Mouse (Mus musculus): Measurements from ENCODE around the gene Pemt. TPM values are rescaled to one million over a fixed set of nuclear protein-coding genes. Genes with fewer than 3 reads are reported as not detected.

The Pemt gene
- polyA plus RNA-seq, 1 experiment from 2014 or later: 7.7 TPM

- no peaks in the 10 kb centered on the region for H3K36me3 ChIP-seq (replicated peaks; ENCODE audit: control insufficient read depth, insufficient read depth)
- ATAC-seq (ENCODE audit: low FRiP score) (no peak), DNase-seq (ENCODE audit: low spot score) (no peak)
- H3K4me2 ChIP-seq (replicated peaks): no peak overlapping the region
- H3K4me1 ChIP-seq (replicated peaks; ENCODE audit: control insufficient read depth, insufficient read depth, low read length): no peaks in the 10 kb centered on the region
- H3K27me3 ChIP-seq (ENCODE audit: control insufficient read depth, insufficient read depth, low read length): no peaks in the 10 kb centered on the region
- H3K4me3 ChIP-seq (replicated peaks; ENCODE audit: low read length): no peak overlapping the region
- H3K9ac ChIP-seq: no peak overlapping the region
- H3K9me3 ChIP-seq (ENCODE audit: control insufficient read depth, low read length): no peaks in the 10 kb centered on the region
- H3K27ac ChIP-seq: no peak overlapping the region
- WGBS: 84% methylated on average over 5 of the region's 5 CpGs
Measured at GRCm38 (mm10) chr11:60026166-60026565, 20.1 kb downstream of the Pemt start.

DNA sequence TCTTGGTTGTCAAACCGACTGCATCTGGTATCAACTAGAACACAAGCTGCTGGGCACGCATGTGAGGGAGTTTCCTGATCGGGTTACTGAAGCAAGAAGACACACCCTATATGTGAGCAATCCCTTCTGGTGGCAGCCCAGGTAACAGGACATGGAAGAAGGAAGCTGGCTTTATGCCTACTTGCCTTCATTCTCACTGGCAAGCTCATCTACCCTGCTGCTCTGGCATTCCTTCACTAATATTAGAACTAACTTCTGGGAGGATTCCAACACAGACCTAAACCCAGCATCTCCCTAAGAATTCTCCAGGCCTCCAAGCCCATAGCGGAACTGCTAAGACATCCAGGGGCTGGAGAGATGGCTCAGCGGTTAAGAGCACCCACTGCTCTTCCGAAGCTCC, 25.1 kb downstream of the Pemt start:
- Histone ChIP-seq H3K4me2 (replicated peaks) (no peak overlapping the region), H3K27me3 (ENCODE audit: control insufficient read depth, insufficient read depth, low read length) (no peaks in the 10 kb centered on the region), H3K36me3 (replicated peaks; ENCODE audit: control insufficient read depth, insufficient read depth) (no peaks in the 10 kb centered on the region), H3K9ac (no peak overlapping the region), H3K4me3 (replicated peaks; ENCODE audit: low read length) (no peak overlapping the region), H3K9me3 (ENCODE audit: control insufficient read depth, low read length) (no peaks in the 10 kb centered on the region), H3K27ac (no peak overlapping the region), H3K4me1 (replicated peaks; ENCODE audit: control insufficient read depth, insufficient read depth, low read length) (no peaks in the 10 kb centered on the region)
- 90% methylated on average over 6 of the region's 6 CpGs for WGBS
- DNase-seq (ENCODE audit: low spot score) (no peak), ATAC-seq (ENCODE audit: low FRiP score) (no peak)

GRCm38 (mm10) chr11:60016726-60017125, 29.6 kb downstream of the Pemt start:
- H3K9ac ChIP-seq: no peak overlapping the region
- 76% methylated on average over 4 of the region's 4 CpGs for WGBS
- H3K27me3 ChIP-seq (ENCODE audit: control insufficient read depth, insufficient read depth, low read length): no peaks in the 10 kb centered on the region
- H3K4me1 ChIP-seq (replicated peaks; ENCODE audit: control insufficient read depth, insufficient read depth, low read length): no peaks in the 10 kb centered on the region
- ATAC-seq (ENCODE audit: low FRiP score) (no peak), DNase-seq (ENCODE audit: low spot score) (no peak)
- no peak overlapping the region for H3K4me2 ChIP-seq (replicated peaks)
- H3K36me3 ChIP-seq (replicated peaks; ENCODE audit: control insufficient read depth, insufficient read depth): no peaks in the 10 kb centered on the region
- no peak overlapping the region for H3K27ac ChIP-seq
- H3K4me3 ChIP-seq (replicated peaks; ENCODE audit: low read length): no peak overlapping the region
- H3K9me3 ChIP-seq (ENCODE audit: control insufficient read depth, low read length): no peaks in the 10 kb centered on the region

- Histone ChIP-seq H3K9ac (no peak overlapping the region), H3K4me2 (replicated peaks) (no peak overlapping the region), H3K4me3 (replicated peaks; ENCODE audit: low read length) (no peak overlapping the region), H3K27me3 (ENCODE audit: control insufficient read depth, insufficient read depth, low read length) (no peaks in the 10 kb centered on the region), H3K9me3 (ENCODE audit: control insufficient read depth, low read length) (no peaks in the 10 kb centered on the region), H3K27ac (no peak overlapping the region), H3K36me3 (replicated peaks; ENCODE audit: control insufficient read depth, insufficient read depth) (no peaks in the 10 kb centered on the region), H3K4me1 (replicated peaks; ENCODE audit: control insufficient read depth, insufficient read depth, low read length) (peaks cover 6% of the 10 kb centered on the region)
- ATAC-seq (ENCODE audit: low FRiP score) (no peak), DNase-seq (ENCODE audit: low spot score) (no peak)
- WGBS: 79% methylated on average over 3 of the region's 3 CpGs
Measured at GRCm38 (mm10) chr11:60011516-60011915, 34.8 kb downstream of the Pemt start.

DNA sequence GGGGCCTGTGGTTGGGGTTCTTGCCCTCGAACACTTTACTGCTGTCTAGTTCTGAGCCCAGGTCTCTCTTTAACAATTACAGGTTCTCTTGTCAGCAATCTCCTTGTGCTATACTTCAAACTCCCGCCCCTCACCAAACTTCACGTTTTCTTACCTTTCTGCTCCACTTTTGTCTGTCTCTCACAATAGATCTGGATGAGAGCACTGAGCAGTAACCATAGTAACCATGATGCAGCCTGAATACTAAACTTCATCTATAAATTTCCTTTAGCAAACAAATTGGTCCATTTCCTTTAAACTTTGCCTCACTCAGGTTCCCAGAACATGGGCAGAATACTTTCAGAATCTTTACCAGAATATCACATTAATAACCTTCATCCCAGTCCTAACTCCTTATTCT, 36.8 kb downstream of the Pemt start:
- H3K4me1 ChIP-seq (replicated peaks; ENCODE audit: control insufficient read depth, insufficient read depth, low read length): peaks cover 6% of the 10 kb centered on the region
- ATAC-seq (ENCODE audit: low FRiP score) (no peak), DNase-seq (ENCODE audit: low spot score) (peak; percentile 40)
- WGBS: 43% methylated on average over 3 of the region's 3 CpGs
- H3K4me2 ChIP-seq (replicated peaks): no peak overlapping the region
- H3K4me3 ChIP-seq (replicated peaks; ENCODE audit: low read length): no peak overlapping the region
- no peak overlapping the region for H3K9ac ChIP-seq
- no peaks in the 10 kb centered on the region for H3K27me3 ChIP-seq (ENCODE audit: control insufficient read depth, insufficient read depth, low read length)
- H3K36me3 ChIP-seq (replicated peaks; ENCODE audit: control insufficient read depth, insufficient read depth): no peaks in the 10 kb centered on the region
- 0 out of 2 replicates have a peak overlapping the region, but pooled peaks have one; percentile 20 for H3K27ac ChIP-seq
- no peaks in the 10 kb centered on the region for H3K9me3 ChIP-seq (ENCODE audit: control insufficient read depth, low read length)

DNA sequence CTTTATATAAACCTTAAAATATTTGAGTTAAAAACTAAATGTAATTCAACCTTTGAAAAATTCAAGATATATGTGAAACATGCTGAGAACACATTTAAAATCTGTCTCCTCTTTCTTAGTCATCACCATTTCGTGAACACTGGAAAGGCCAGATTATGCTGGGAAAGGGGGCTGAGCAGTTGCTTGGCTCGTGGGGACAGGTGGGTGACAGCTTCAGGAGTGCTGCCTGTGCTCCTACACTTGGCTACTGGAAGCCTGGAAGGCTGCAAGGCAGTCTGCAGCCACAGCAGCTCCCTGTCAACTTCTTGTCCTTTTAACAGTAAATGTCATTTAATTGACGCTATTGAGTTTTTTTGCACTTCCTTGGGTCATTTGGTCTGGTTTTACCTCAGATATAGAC, 40.4 kb downstream of the Pemt start:
- ATAC-seq (ENCODE audit: low FRiP score) (no peak), DNase-seq (ENCODE audit: low spot score) (no peak)
- WGBS: 77% methylated on average over 3 of the region's 3 CpGs

DNA sequence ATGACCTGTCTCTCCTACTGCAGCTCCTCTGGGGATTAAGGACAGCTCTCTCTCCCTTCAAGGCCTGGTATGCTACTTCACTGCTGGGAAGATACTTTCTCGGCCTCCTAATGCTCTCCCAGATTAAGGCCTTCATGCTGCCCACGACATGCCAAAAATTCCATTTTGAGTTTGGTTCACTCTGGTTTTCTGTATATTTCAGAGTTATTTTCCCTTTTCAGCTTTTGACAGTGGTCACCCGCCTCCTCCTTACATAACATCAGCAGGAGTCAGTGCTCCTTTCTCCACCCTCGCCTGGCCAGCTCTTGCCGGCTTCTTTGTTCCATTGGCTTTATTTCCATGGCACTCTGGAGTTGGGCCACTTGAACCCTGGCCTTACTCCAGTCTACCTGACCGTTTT, 41.6 kb downstream of the Pemt start:
- ATAC-seq (ENCODE audit: low FRiP score): no peak

More for the DNA sequence above, 40.4 kb downstream of the Pemt start:
- no peak overlapping the region for H3K9ac ChIP-seq
- no peak overlapping the region for H3K4me2 ChIP-seq (replicated peaks)
- H3K27ac ChIP-seq: no peak overlapping the region
- no peaks in the 10 kb centered on the region for H3K9me3 ChIP-seq (ENCODE audit: control insufficient read depth, low read length)
- H3K27me3 ChIP-seq (ENCODE audit: control insufficient read depth, insufficient read depth, low read length): no peaks in the 10 kb centered on the region
- H3K4me1 ChIP-seq (replicated peaks; ENCODE audit: control insufficient read depth, insufficient read depth, low read length): peaks cover 6% of the 10 kb centered on the region
- no peaks in the 10 kb centered on the region for H3K36me3 ChIP-seq (replicated peaks; ENCODE audit: control insufficient read depth, insufficient read depth)
- no peak overlapping the region for H3K4me3 ChIP-seq (replicated peaks; ENCODE audit: low read length)

GRCm38 (mm10) chr11:60003811-60004210, 42.5 kb downstream of the Pemt start:
- ATAC-seq (ENCODE audit: low FRiP score) (no peak), DNase-seq (ENCODE audit: low spot score) (no peak)
- no peak overlapping the region for H3K4me3 ChIP-seq (replicated peaks; ENCODE audit: low read length)
- no peaks in the 10 kb centered on the region for H3K36me3 ChIP-seq (replicated peaks; ENCODE audit: control insufficient read depth, insufficient read depth)
- no peaks in the 10 kb centered on the region for H3K27me3 ChIP-seq (ENCODE audit: control insufficient read depth, insufficient read depth, low read length)
- H3K9ac ChIP-seq: no peak overlapping the region
- no peaks in the 10 kb centered on the region for H3K9me3 ChIP-seq (ENCODE audit: control insufficient read depth, low read length)
- 88% methylated on average over 8 of the region's 8 CpGs for WGBS
- no peak overlapping the region for H3K27ac ChIP-seq
- H3K4me2 ChIP-seq (replicated peaks): no peak overlapping the region
- peaks cover 1% of the 10 kb centered on the region; the same call in 1 of the 2 replicates for H3K4me1 ChIP-seq (replicated peaks; ENCODE audit: control insufficient read depth, insufficient read depth, low read length)

More for the DNA sequence above, 41.6 kb downstream of the Pemt start:
- H3K4me3 ChIP-seq (replicated peaks; ENCODE audit: low read length): no peak overlapping the region
- no peaks in the 10 kb centered on the region for H3K27me3 ChIP-seq (ENCODE audit: control insufficient read depth, insufficient read depth, low read length)
- peaks cover 6% of the 10 kb centered on the region; the same call in 1 of the 2 replicates for H3K4me1 ChIP-seq (replicated peaks; ENCODE audit: control insufficient read depth, insufficient read depth, low read length)
- no peak overlapping the region for H3K9ac ChIP-seq
- H3K36me3 ChIP-seq (replicated peaks; ENCODE audit: control insufficient read depth, insufficient read depth): no peaks in the 10 kb centered on the region
- H3K4me2 ChIP-seq (replicated peaks): no peak overlapping the region
- no peak overlapping the region for H3K27ac ChIP-seq
- DNase-seq (ENCODE audit: low spot score): no peak
- WGBS: 59% methylated on average over 6 of the region's 6 CpGs
- H3K9me3 ChIP-seq (ENCODE audit: control insufficient read depth, low read length): no peaks in the 10 kb centered on the region

DNA sequence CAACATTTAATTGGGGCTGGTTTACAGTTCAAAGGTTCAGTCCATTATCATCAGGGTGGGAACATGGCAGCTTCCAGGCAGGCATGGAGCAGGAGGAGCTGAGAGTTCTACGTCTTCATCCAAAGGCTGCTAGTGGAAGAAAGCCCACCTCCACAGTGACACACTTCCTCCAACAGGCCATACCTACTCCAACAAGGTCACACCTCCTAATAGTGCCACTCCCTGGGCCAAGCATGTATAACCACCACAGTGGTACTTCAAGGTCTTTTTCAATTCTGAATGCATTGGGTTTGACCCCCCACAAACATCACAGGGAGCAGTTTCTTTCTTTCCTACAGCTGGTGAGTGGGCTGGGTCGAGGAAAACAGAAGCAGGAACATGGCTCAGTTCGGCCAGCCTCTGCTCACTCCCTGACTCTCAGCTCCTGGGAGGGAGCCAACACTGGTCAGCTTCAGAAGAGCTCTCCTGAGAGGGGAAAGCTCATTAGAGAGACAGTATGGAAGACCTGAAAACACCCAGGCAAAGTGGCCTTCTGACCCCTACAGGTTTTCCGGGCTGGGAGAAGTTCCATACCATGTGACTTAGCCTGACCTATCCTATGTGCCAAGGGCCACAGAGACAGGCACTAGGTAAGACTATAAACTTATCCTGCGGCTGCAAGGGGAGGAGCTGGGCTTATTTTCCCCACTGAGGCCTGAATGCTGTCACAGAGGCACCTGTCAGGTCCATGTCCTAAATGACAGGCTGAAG, 44.9 kb downstream of the Pemt start:
- H3K36me3 ChIP-seq (replicated peaks; ENCODE audit: control insufficient read depth, insufficient read depth): no peaks in the 10 kb centered on the region
- H3K4me1 ChIP-seq (replicated peaks; ENCODE audit: control insufficient read depth, insufficient read depth, low read length): no peaks in the 10 kb centered on the region
- no peak overlapping the region for H3K4me3 ChIP-seq (replicated peaks; ENCODE audit: low read length)
- H3K9me3 ChIP-seq (ENCODE audit: control insufficient read depth, low read length): no peaks in the 10 kb centered on the region
- ATAC-seq (ENCODE audit: low FRiP score) (no peak), DNase-seq (ENCODE audit: low spot score) (no peak)
- WGBS: 87% methylated on average over 5 of the region's 5 CpGs
- no peaks in the 10 kb centered on the region for H3K27me3 ChIP-seq (ENCODE audit: control insufficient read depth, insufficient read depth, low read length)
- no peak overlapping the region for H3K4me2 ChIP-seq (replicated peaks)
- no peak overlapping the region for H3K9ac ChIP-seq
- H3K27ac ChIP-seq: no peak overlapping the region

DNA sequence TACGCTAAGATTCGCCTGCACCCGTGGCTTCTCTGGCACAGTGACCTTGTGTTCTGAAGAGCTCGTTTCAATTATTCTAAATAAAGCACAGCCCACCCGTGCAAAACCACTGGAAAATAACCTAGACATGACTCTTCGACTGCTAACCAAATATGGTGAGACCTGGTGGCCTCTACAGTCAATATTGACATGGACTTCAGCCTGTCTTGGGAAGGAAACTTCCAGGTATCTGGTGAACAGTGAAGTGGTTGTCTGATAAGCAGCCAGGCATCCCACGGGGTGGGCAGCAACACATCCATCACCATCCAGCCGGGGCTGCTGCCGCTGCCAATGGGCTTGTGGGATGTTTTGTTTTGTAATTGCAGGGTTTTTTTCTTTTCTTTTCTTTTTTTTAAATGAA, 52.0 kb downstream of the Pemt start:
- WGBS: 77% methylated on average over 9 of the region's 9 CpGs
- Histone ChIP-seq H3K36me3 (replicated peaks; ENCODE audit: control insufficient read depth, insufficient read depth) (no peaks in the 10 kb centered on the region), H3K4me1 (replicated peaks; ENCODE audit: control insufficient read depth, insufficient read depth, low read length) (no peaks in the 10 kb centered on the region), H3K27me3 (ENCODE audit: control insufficient read depth, insufficient read depth, low read length) (no peaks in the 10 kb centered on the region), H3K9me3 (ENCODE audit: control insufficient read depth, low read length) (no peaks in the 10 kb centered on the region), H3K9ac (no peak overlapping the region), H3K27ac (no peak overlapping the region), H3K4me3 (replicated peaks; ENCODE audit: low read length) (no peak overlapping the region), H3K4me2 (replicated peaks) (no peak overlapping the region)
- no peak for ATAC-seq (ENCODE audit: low FRiP score)
- no peak for DNase-seq (ENCODE audit: low spot score)
